Mouse (Mus musculus): Measurements from ENCODE around the gene Anks1b. TPM values are rescaled to one million over a fixed set of nuclear protein-coding genes. Genes with fewer than 3 reads are reported as not detected.

The Anks1b gene
- polyA plus RNA-seq, 1 experiment from 2014 or later, result 0.80 TPM

DNA sequence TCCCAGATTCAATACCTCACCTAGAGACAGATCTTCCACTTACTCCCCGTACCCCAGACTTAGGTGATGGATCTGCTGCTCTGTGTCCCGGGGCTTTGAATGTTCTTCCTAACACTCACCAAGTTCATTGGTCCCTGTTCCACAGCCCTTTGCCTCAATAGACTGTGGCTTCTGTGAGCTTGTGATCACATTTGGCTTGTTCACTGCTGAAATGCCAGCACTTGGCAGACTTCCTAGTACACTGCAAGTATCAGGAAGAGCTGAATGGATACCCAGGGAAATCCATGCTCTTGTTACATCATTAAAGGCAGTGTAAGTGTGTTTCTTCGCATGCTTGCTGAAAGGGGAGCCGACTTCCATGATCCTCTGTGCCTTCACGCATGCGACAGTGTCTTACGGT lies 17.0 kb upstream of the Anks1b start:
- 87% methylated on average over 7 of the region's 7 CpGs for WGBS
- H3K27ac ChIP-seq (ENCODE audit: low read depth, low read length), result no peak overlapping the region
- no peak for ATAC-seq (replicated peaks; ENCODE audit: low FRiP score)
- no peak overlapping the region for H3K4me2 ChIP-seq
- no peak for DNase-seq (ENCODE audit: low spot score)
- no peaks in the 10 kb centered on the region for H3K4me1 ChIP-seq (replicated peaks; ENCODE audit: control insufficient read depth, insufficient read depth, low read length)
- no peaks in the 10 kb centered on the region for H3K27me3 ChIP-seq (replicated peaks; ENCODE audit: control insufficient read depth, insufficient read depth, low read length)
- no peak overlapping the region for H3K9ac ChIP-seq (ENCODE audit: low read depth, low read length)
- H3K9me3 ChIP-seq (ENCODE audit: control insufficient read depth, low read length), result no peaks in the 10 kb centered on the region
- H3K4me3 ChIP-seq (ENCODE audit: low read depth, low read length), result no peak overlapping the region
- H3K36me3 ChIP-seq (ENCODE audit: control insufficient read depth, insufficient read depth, low read length), result no peaks in the 10 kb centered on the region

DNA sequence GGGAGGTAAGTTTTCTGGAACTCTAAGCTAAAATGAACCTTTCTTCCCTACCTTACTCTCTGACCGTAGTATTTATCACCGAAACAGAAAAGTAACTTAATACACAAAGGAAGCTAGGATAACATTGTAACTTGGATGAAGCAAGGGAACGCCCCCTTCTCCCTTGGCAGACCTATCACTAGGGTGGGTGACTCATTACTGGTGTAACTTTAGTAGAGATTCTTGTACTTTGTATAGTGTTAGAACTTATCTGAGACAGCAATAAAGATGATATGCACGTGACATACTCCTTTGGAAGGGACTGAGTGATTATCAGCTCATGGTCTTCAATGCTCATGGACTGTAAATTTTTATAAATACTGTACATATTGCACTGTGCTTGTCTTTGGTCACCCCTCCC lies 5.1 kb upstream of the Anks1b start:
- H3K27me3 ChIP-seq (replicated peaks; ENCODE audit: control insufficient read depth, insufficient read depth, low read length), result peaks cover 20% of the 10 kb centered on the region
- H3K4me2 ChIP-seq, result no peak overlapping the region
- no peak overlapping the region for H3K27ac ChIP-seq (ENCODE audit: low read depth, low read length)
- no peaks in the 10 kb centered on the region for H3K36me3 ChIP-seq (ENCODE audit: control insufficient read depth, insufficient read depth, low read length)
- no peak for ATAC-seq (replicated peaks; ENCODE audit: low FRiP score)
- no peaks in the 10 kb centered on the region for H3K9me3 ChIP-seq (ENCODE audit: control insufficient read depth, low read length)
- DNase-seq (ENCODE audit: low spot score), result no peak
- WGBS, result 85% methylated on average over 4 of the region's 4 CpGs
- 0 out of 2 replicates have a peak, but pooled peaks cover 1% of the 10 kb centered on the region for H3K4me1 ChIP-seq (replicated peaks; ENCODE audit: control insufficient read depth, insufficient read depth, low read length)
- no peak overlapping the region for H3K9ac ChIP-seq (ENCODE audit: low read depth, low read length)
- no peak overlapping the region for H3K4me3 ChIP-seq (ENCODE audit: low read depth, low read length)

DNA sequence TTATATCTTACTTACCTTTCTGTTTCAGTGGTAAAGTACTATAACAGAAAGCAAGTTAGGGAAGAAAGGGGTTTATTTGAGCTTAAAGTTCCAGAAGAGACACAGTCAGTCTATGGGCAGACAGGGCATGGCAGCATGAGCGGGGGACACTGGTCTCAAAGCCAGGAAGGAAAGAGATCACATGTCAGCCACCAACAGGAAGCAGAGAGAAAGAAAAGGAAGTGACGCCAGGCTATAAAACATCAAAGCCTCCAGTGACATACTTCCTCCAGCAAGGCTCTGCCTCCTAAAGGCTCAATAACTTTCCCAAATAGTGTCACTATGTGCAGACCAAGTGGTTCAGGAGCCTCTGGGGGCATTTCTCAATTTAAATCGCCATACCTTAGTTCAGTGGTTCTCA lies 4.5 kb upstream of the Anks1b start:
- WGBS, result 68% methylated on average over 3 of the region's 3 CpGs

DNA sequence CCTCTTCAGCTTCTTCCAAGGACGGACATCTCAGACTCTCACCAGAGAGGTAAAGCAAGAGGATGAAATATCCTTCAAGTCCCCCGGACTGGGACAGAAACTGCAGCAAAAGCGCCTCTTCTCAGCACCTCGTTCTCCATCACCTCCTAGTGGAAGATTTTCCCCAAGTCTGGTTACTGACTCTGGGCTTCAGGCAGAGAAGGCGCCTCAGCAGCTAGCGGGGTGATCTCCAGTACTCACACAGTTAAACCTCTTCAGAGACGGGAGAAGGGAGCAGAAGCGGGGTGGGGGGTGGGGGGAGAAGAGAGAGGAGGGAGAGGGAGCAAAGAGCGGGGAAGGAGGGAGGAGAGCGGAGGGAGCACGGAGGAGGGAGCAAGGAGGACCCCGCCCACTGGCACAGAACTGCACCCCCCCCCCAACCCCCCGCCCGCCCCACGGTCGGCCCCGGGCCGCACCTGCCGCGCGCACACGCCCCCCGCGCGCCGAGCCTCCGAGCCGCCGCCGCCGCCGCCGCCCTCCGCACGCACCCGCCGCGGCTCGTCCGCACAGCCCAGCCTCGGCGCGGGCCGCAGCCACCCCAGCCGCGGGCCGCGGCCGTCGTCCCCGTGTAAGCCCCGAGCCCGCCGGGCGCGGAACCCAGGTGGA lies 686 bp upstream of the Anks1b start:
- 1% methylated on average over 38 of the region's 56 CpGs for WGBS

More for the DNA sequence above, 4.5 kb upstream of the Anks1b start:
- no peaks in the 10 kb centered on the region for H3K36me3 ChIP-seq (ENCODE audit: control insufficient read depth, insufficient read depth, low read length)
- peaks cover 26% of the 10 kb centered on the region for H3K27me3 ChIP-seq (replicated peaks; ENCODE audit: control insufficient read depth, insufficient read depth, low read length)
- no peak for ATAC-seq (replicated peaks; ENCODE audit: low FRiP score)
- H3K27ac ChIP-seq (ENCODE audit: low read depth, low read length), result no peak overlapping the region
- no peak overlapping the region for H3K4me2 ChIP-seq
- no peak for DNase-seq (ENCODE audit: low spot score)
- no peaks in the 10 kb centered on the region for H3K9me3 ChIP-seq (ENCODE audit: control insufficient read depth, low read length)
- H3K4me1 ChIP-seq (replicated peaks; ENCODE audit: control insufficient read depth, insufficient read depth, low read length), result 0 out of 2 replicates have a peak, but pooled peaks cover 2% of the 10 kb centered on the region
- no peak overlapping the region for H3K9ac ChIP-seq (ENCODE audit: low read depth, low read length)
- H3K4me3 ChIP-seq (ENCODE audit: low read depth, low read length), result no peak overlapping the region

DNA sequence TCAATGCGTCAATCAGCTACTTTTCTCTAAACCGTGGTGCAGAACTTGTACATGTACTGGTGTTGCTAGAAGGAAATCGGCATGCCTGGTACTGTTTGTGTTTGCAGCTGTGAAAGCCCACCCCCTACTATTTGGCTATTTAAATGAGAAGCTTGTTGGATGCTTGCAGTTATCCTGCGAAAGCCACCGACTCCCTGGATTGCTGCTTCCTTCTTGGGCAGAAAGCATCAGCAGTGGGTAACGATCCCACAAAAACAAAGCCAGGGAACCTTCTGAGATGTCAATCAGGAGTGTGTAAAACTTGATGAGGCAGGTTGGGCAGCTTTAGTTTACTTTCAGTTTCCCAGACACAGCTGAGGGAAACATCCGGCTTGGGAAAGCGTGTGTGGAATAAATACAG lies 727 bp downstream of the Anks1b start:
- DNase-seq (ENCODE audit: low spot score), result no peak
- 19% methylated on average over 8 of the region's 8 CpGs for WGBS

More for the DNA sequence above, 686 bp upstream of the Anks1b start:
- no peaks in the 10 kb centered on the region for H3K9me3 ChIP-seq (ENCODE audit: control insufficient read depth, low read length)
- H3K4me3 ChIP-seq (ENCODE audit: low read depth, low read length), result peak overlapping the region; percentile 54
- H3K27ac ChIP-seq (ENCODE audit: low read depth, low read length), result no peak overlapping the region
- no peak for DNase-seq (ENCODE audit: low spot score)
- H3K36me3 ChIP-seq (ENCODE audit: control insufficient read depth, insufficient read depth, low read length), result no peaks in the 10 kb centered on the region
- 0 out of 2 replicates have a peak, but pooled peaks cover 2% of the 10 kb centered on the region for H3K4me1 ChIP-seq (replicated peaks; ENCODE audit: control insufficient read depth, insufficient read depth, low read length)
- H3K27me3 ChIP-seq (replicated peaks; ENCODE audit: control insufficient read depth, insufficient read depth, low read length), result peaks cover 36% of the 10 kb centered on the region
- no peak overlapping the region for H3K9ac ChIP-seq (ENCODE audit: low read depth, low read length)
- no peak for ATAC-seq (replicated peaks; ENCODE audit: low FRiP score)
- peak overlapping the region; percentile 83 for H3K4me2 ChIP-seq

DNA sequence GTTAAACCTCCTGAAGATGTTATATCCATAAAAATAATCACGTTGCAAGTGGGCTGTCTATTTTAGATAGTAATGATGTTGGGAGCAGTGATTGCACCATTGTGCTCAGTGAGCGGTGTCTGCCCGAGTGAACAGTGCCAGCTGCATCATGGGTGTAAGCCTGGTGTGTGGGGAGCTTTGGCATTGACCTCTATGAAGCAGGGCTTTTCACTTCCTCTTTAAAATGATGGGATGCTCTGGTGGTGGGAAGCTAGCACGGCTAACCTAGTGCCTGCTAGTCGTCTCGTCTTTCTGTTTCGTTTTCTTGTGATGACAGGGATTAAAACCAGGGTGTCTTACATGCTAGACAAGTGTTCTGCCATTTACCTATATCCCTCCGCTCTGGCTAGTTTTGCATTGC lies 10.3 kb downstream of the Anks1b start:
- WGBS, result 78% methylated on average over 8 of the region's 8 CpGs

More for the DNA sequence above, 727 bp downstream of the Anks1b start:
- H3K4me1 ChIP-seq (replicated peaks; ENCODE audit: control insufficient read depth, insufficient read depth, low read length), result 0 out of 2 replicates have a peak, but pooled peaks cover 2% of the 10 kb centered on the region
- H3K36me3 ChIP-seq (ENCODE audit: control insufficient read depth, insufficient read depth, low read length), result no peaks in the 10 kb centered on the region
- peak overlapping the region; percentile 83 for H3K4me2 ChIP-seq
- ATAC-seq (replicated peaks; ENCODE audit: low FRiP score), result no peak
- no peak overlapping the region for H3K27ac ChIP-seq (ENCODE audit: low read depth, low read length)
- peaks cover 36% of the 10 kb centered on the region for H3K27me3 ChIP-seq (replicated peaks; ENCODE audit: control insufficient read depth, insufficient read depth, low read length)
- H3K4me3 ChIP-seq (ENCODE audit: low read depth, low read length), result peak overlapping the region; percentile 54; the same call in 1 of the 2 replicates
- no peak overlapping the region for H3K9ac ChIP-seq (ENCODE audit: low read depth, low read length)
- H3K9me3 ChIP-seq (ENCODE audit: control insufficient read depth, low read length), result no peaks in the 10 kb centered on the region

DNA sequence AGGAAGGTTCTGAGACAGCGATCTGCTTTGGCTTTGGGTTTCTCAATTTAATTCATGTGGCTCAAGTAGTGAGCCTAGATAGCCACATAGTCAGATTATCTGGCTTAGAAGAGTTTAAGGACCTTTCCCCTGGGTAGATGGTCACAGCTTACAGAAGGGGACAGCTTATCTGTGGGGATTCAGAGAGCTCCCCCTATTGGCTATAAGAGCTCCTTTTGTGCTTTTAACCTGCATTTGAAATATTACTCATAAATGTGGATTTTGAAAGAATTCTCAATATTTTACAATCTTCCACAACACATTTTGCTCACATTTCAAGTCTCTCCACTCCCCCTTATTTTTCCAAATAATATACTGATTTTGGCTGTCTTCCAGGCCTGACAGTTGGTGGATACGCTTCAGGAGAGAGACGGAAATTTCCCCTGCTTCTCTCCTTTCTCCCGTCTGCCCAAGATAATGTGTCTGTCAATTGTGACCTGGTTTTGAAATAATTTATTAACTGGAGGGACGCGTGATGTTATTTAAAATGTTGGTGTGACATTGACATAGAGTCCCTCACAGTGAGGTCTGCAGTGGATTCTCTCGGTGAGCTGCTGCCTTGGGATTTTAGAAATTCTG lies 29.5 kb downstream of the Anks1b start:
- no peak overlapping the region for H3K9ac ChIP-seq (ENCODE audit: low read depth, low read length)
- ATAC-seq (replicated peaks; ENCODE audit: low FRiP score) (no peak), DNase-seq (ENCODE audit: low spot score) (no peak)
- H3K4me2 ChIP-seq, result no peak overlapping the region
- no peaks in the 10 kb centered on the region for H3K36me3 ChIP-seq (ENCODE audit: control insufficient read depth, insufficient read depth, low read length)
- WGBS, result 78% methylated on average over 7 of the region's 7 CpGs
- H3K9me3 ChIP-seq (ENCODE audit: control insufficient read depth, low read length), result no peaks in the 10 kb centered on the region
- no peak overlapping the region for H3K27ac ChIP-seq (ENCODE audit: low read depth, low read length)
- H3K4me3 ChIP-seq (ENCODE audit: low read depth, low read length), result no peak overlapping the region
- no peaks in the 10 kb centered on the region for H3K4me1 ChIP-seq (replicated peaks; ENCODE audit: control insufficient read depth, insufficient read depth, low read length)
- H3K27me3 ChIP-seq (replicated peaks; ENCODE audit: control insufficient read depth, insufficient read depth, low read length), result no peaks in the 10 kb centered on the region

More for the DNA sequence above, 10.3 kb downstream of the Anks1b start:
- Histone ChIP-seq H3K27ac (ENCODE audit: low read depth, low read length) (no peak overlapping the region), H3K9me3 (ENCODE audit: control insufficient read depth, low read length) (no peaks in the 10 kb centered on the region), H3K36me3 (ENCODE audit: control insufficient read depth, insufficient read depth, low read length) (no peaks in the 10 kb centered on the region), H3K9ac (ENCODE audit: low read depth, low read length) (no peak overlapping the region), H3K4me1 (replicated peaks; ENCODE audit: control insufficient read depth, insufficient read depth, low read length) (no peaks in the 10 kb centered on the region), H3K4me3 (ENCODE audit: low read depth, low read length) (no peak overlapping the region), H3K27me3 (replicated peaks; ENCODE audit: control insufficient read depth, insufficient read depth, low read length) (no peaks in the 10 kb centered on the region), H3K4me2 (no peak overlapping the region)
- no peak for DNase-seq (ENCODE audit: low spot score)
- no peak for ATAC-seq (replicated peaks; ENCODE audit: low FRiP score)

DNA sequence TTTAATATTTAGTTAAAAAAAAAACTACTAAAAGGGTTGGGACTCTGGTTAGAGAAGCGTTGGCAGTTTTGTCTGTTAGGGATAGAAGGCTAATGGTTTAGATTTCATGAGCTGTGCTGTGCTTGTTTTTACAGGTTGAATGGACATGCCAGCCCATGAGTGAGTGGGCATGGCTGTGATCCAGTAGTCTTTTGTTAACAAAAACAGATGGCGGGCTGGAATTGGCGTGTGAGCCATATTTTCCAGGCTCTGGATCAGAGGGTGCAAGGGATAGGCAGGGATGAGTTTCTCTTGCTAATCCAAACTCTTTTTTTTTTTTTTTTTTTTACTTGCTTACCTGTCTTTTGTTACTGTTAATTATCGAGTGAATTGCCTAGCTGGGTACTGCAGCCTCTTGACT lies 38.6 kb downstream of the Anks1b start:
- 87% methylated on average over 4 of the region's 4 CpGs for WGBS
- no peak for ATAC-seq (replicated peaks; ENCODE audit: low FRiP score)
- no peaks in the 10 kb centered on the region for H3K36me3 ChIP-seq (ENCODE audit: control insufficient read depth, insufficient read depth, low read length)

DNA sequence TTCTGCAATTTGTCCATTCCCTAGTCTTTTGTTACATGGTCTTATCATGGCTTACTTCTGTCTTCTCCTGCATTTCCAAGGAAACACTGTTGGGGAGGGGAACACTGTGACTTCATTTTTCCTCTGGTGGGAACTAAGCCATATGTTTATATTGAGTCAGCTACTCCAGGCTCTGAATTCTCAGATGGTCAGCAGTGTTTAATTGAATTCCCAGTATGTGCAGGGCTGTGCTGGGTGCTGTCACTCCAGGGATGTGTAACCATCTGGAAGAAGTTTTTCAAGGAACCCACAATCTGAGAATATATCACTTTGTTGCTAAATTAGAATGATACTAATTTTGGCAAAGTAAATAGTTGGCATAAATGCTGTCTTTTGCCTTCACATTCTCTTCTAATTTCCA lies 39.9 kb downstream of the Anks1b start:
- Histone ChIP-seq H3K36me3 (ENCODE audit: control insufficient read depth, insufficient read depth, low read length) (no peaks in the 10 kb centered on the region), H3K4me3 (ENCODE audit: low read depth, low read length) (no peak overlapping the region), H3K4me1 (replicated peaks; ENCODE audit: control insufficient read depth, insufficient read depth, low read length) (no peaks in the 10 kb centered on the region), H3K27me3 (replicated peaks; ENCODE audit: control insufficient read depth, insufficient read depth, low read length) (no peaks in the 10 kb centered on the region), H3K9ac (ENCODE audit: low read depth, low read length) (no peak overlapping the region), H3K9me3 (ENCODE audit: control insufficient read depth, low read length) (no peaks in the 10 kb centered on the region), H3K27ac (ENCODE audit: low read depth, low read length) (no peak overlapping the region), H3K4me2 (no peak overlapping the region)
- ATAC-seq (replicated peaks; ENCODE audit: low FRiP score) (no peak), DNase-seq (ENCODE audit: low spot score) (no peak)

More for the DNA sequence above, 38.6 kb downstream of the Anks1b start:
- no peaks in the 10 kb centered on the region for H3K27me3 ChIP-seq (replicated peaks; ENCODE audit: control insufficient read depth, insufficient read depth, low read length)
- H3K4me2 ChIP-seq, result no peak overlapping the region
- no peak overlapping the region for H3K9ac ChIP-seq (ENCODE audit: low read depth, low read length)
- H3K4me3 ChIP-seq (ENCODE audit: low read depth, low read length), result no peak overlapping the region
- H3K27ac ChIP-seq (ENCODE audit: low read depth, low read length), result no peak overlapping the region
- no peaks in the 10 kb centered on the region for H3K9me3 ChIP-seq (ENCODE audit: control insufficient read depth, low read length)
- no peak for DNase-seq (ENCODE audit: low spot score)
- no peaks in the 10 kb centered on the region for H3K4me1 ChIP-seq (replicated peaks; ENCODE audit: control insufficient read depth, insufficient read depth, low read length)

Data from liver, embryonic 11.5 days (tissue).